Mouse (Mus musculus) kidney, embryonic 14.5 days (tissue): ENCODE measurements at regions not wholly inside any gene's neighbourhood (a gene's known extent, or its start where the extent isn't known, plus 50 kb on each side); places are given as distances from the start of the nearest gene placed in this dataset.
A peak's percentile ranks its signal among the peaks of the same experiment; 100 is the strongest.

Source experiments
- ATAC-seq: fragments of 200-750 bp; cut with Nextera tagmentation; 2 replicates; pipeline ENCODE4 v1.8.0; 2017; ENCODE audit warnings: moderate number of reproducible peaks, mild to moderate bottlenecking, moderate TSS enrichment, moderate library complexity; ENCODE audit not compliant: low FRiP score, low TSS enrichment
- H3K27ac ChIP-seq: fragments of 300-500 bp; sonication (generic); 2 replicates; pipeline ENCODE4 v1.5.1; 2014; ENCODE audit warnings: low read depth, mild to moderate bottlenecking, low read length, moderate library complexity, mixed read lengths
- H3K27me3 ChIP-seq: fragments of 300-500 bp; sonication (generic); 2 replicates; pipeline ENCODE4 v1.6.1; 2014; ENCODE audit warnings: mild to moderate bottlenecking, low read length; ENCODE audit not compliant: control insufficient read depth, insufficient read depth
- H3K36me3 ChIP-seq: fragments of 300-500 bp; sonication (generic); 2 replicates; pipeline ENCODE4 v1.6.1; 2014; ENCODE audit warnings: low read length, mixed read lengths; ENCODE audit not compliant: control insufficient read depth, insufficient read depth
- H3K4me1 ChIP-seq: fragments of 300-500 bp; sonication (generic); 2 replicates; pipeline ENCODE4 v1.6.1; 2014; ENCODE audit warnings: low read length, mixed read lengths; ENCODE audit not compliant: control insufficient read depth, insufficient read depth
- H3K4me2 ChIP-seq: fragments of 300-500 bp; sonication (generic); replicated peaks from 2 replicates; pipeline ENCODE4 v1.6.1; 2014; ENCODE audit warnings: low read depth, mild to moderate bottlenecking, low read length
- H3K4me3 ChIP-seq: fragments of 300-500 bp; sonication (generic); 2 replicates; pipeline ENCODE4 v1.5.1; 2014; ENCODE audit warnings: mild to moderate bottlenecking, low read length
- H3K9ac ChIP-seq: fragments of 300-500 bp; sonication (generic); 2 replicates; pipeline ENCODE4 v1.6.1; 2014; ENCODE audit warnings: low read depth, mild to moderate bottlenecking, low read length, moderate library complexity
- H3K9me3 ChIP-seq: fragments of 300-500 bp; sonication (generic); 2 replicates; pipeline ENCODE4 v1.6.1; 2016; ENCODE audit warnings: low read length; ENCODE audit not compliant: control insufficient read depth
- WGBS: fragments of 180-500 bp; shearing (Covaris S2); extraction: QIAGEN DNeasy Blood & Tissue Kit; methylation state at CpG from one replicate; pipeline ENCODE4 v1.1.7; 2014; 5-methylcytosine and 5-hydroxymethylcytosine counted together

DNA sequence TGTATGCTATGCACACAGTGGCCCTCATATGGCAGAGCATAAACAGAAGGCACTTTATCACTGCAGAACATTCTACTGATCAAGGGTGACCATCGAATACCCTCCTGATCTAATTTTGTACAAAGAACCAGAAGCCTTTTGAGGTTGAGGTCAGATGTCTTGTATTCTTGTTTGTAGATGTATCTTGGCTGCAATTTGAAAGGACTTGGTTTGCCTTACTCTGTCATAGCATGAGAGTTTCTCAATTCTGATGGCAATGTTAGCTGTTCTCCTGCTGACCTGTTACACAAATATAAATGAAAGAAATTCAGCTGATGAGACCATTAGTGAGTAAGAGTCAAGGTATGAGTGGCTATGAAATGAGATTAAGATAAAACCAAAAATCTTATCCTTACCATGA is 199.1 kb upstream of the Aldoart1 start:
- Histone ChIP-seq H3K4me3 (no peak overlapping the region), H3K36me3 (no peaks in the 10 kb centered on the region), H3K4me1 (no peaks in the 10 kb centered on the region), H3K27me3 (no peaks in the 10 kb centered on the region), H3K9me3 (no peaks in the 10 kb centered on the region), H3K27ac (no peak overlapping the region), H3K4me2 (no peak overlapping the region), H3K9ac (no peak overlapping the region)
- no peak for ATAC-seq
- 79% methylated on average over 1 of the region's 1 CpGs for WGBS

DNA sequence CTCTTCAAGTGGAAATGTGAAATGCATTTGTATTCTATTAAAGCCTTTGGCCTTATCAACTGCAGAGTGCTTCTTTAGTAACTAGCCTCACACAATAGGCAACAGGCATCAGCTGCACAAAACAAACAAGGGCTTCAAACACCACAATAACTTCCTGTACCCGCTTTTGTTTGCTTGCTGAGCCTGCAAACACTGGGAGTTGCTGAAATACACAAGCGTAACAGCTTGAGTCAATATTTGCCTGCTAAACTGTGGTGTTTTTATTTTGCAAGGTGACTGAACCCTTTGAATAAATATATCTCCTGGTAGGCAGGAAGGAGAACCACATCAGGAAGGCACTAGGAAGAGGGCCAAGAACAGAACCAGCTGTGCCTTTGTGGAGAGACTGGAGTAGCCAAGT is 195.4 kb upstream of the Aldoart1 start:
- 64% methylated on average over 2 of the region's 2 CpGs for WGBS
- H3K36me3 ChIP-seq = no peaks in the 10 kb centered on the region
- ATAC-seq = no peak
- H3K4me3 ChIP-seq = no peak overlapping the region
- H3K27ac ChIP-seq = no peak overlapping the region
- H3K27me3 ChIP-seq = no peaks in the 10 kb centered on the region
- no peak overlapping the region for H3K4me2 ChIP-seq
- H3K4me1 ChIP-seq = no peaks in the 10 kb centered on the region
- no peaks in the 10 kb centered on the region for H3K9me3 ChIP-seq
- H3K9ac ChIP-seq = no peak overlapping the region

DNA sequence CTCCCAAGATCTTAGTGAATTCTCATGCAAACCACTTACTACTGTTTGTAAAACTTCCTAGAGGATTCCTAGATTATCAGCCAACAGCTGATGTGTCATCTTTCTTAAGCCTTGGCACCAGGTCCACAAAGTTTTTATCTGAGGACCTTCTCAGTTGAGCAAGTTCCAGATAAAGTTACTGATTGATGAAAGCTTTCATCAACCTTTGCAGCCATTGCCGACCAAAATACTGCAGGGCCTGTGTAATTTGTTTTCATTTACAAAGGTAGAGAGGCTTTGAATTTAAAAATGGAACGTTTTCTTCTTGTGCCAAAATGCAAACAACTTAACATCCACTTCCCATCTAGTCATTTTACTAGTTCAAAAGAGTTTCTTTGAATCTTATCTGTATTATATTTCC is 191.9 kb upstream of the Aldoart1 start:
- Histone ChIP-seq H3K27me3 (no peaks in the 10 kb centered on the region), H3K36me3 (no peaks in the 10 kb centered on the region), H3K4me2 (no peak overlapping the region), H3K4me1 (no peaks in the 10 kb centered on the region), H3K9ac (no peak overlapping the region), H3K4me3 (no peak overlapping the region), H3K27ac (no peak overlapping the region), H3K9me3 (no peaks in the 10 kb centered on the region)
- ATAC-seq = no peak
- WGBS = 4% methylated on average over 2 of the region's 2 CpGs

DNA sequence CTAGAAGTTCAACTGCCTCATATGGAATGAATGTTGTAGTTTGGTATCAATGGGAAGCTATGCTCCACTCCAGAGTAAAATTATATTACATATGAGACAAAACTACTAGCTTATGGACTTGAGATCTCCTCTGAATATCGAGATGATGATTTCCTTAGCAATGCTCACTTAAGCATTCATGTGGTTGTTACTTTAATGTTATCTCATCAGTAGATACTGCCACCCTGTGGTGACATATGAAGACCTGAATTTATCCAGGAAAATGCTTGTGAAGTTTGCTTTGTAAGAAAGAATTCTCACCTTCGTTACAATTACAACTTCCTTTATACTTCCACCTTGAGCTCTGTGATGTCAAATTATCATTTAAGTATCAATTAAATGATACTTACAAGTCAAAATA is 190.2 kb upstream of the Aldoart1 start:
- Histone ChIP-seq H3K9me3 (no peaks in the 10 kb centered on the region), H3K27ac (no peak overlapping the region), H3K27me3 (no peaks in the 10 kb centered on the region), H3K36me3 (no peaks in the 10 kb centered on the region), H3K4me3 (no peak overlapping the region), H3K9ac (no peak overlapping the region), H3K4me1 (no peaks in the 10 kb centered on the region), H3K4me2 (no peak overlapping the region)
- ATAC-seq = no peak
- 31% methylated on average over 2 of the region's 2 CpGs for WGBS

DNA sequence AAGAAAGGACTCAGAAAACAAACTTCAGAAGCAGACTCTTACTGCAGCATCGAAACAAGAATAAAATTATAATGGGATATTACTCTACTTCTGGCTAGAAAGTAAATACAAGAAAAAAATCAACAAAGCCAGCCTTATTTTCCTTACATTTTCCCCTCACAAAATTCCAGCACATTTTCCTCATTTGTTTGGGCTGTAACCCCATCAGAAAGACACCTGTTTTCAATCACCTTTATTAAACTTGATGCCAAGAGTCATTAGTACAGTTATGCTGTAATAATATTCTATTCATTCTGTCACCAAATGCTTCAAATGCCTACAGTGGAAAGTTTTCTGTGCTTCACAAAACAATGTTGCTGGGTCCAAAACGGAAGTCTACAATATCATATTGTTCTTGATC is 189.1 kb upstream of the Aldoart1 start:
- no peaks in the 10 kb centered on the region for H3K27me3 ChIP-seq
- H3K4me1 ChIP-seq = no peaks in the 10 kb centered on the region
- H3K4me2 ChIP-seq = no peak overlapping the region
- H3K27ac ChIP-seq = no peak overlapping the region
- ATAC-seq = no peak
- no peak overlapping the region for H3K4me3 ChIP-seq
- H3K9me3 ChIP-seq = no peaks in the 10 kb centered on the region
- no peak overlapping the region for H3K9ac ChIP-seq
- 82% methylated on average over 2 of the region's 2 CpGs for WGBS
- no peaks in the 10 kb centered on the region for H3K36me3 ChIP-seq

DNA sequence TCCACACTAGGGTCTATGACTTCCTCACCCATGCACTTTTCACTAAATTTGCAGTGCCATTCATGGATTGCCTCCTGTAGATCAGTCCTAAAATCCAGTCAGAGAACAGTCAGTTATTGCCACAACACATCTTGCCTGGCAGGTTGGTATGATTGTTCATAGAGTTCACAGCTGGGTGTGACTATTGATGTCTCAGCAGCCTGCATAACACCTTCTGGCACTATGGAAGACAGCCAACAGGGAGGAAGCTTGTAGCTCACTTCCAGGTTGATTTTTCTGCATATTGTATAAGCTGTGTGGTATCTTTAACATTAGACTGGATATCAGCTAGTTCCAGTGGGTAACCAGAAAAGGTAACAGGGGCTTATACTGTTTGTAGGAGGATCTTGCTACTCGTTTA is 145.3 kb upstream of the Aldoart1 start:
- no peak for ATAC-seq
- no peak overlapping the region for H3K27ac ChIP-seq
- no peaks in the 10 kb centered on the region for H3K27me3 ChIP-seq
- H3K4me2 ChIP-seq = no peak overlapping the region
- no peak overlapping the region for H3K4me3 ChIP-seq
- no peaks in the 10 kb centered on the region for H3K9me3 ChIP-seq
- WGBS = 70% methylated on average over 1 of the region's 1 CpGs
- no peaks in the 10 kb centered on the region for H3K36me3 ChIP-seq
- no peak overlapping the region for H3K9ac ChIP-seq
- H3K4me1 ChIP-seq = no peaks in the 10 kb centered on the region

DNA sequence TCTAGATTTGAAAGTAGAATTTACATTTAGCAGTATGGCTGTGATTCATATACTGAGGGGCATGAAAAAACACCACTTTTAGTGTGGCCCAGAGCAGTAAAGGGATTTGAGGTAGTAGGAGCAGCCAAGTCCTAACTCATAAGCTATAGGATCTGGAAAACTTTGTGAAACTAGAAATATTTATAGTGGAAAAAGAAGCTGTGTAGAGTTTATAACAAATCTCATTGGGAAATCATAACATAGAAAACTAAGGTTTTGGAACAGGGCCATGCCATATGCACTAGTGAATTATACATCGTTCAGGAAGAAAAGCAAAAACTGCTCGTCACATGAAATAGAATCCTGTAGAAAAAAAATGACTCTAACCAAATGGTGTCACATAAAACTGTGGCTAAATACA is 143.7 kb upstream of the Aldoart1 start:
- Histone ChIP-seq H3K4me3 (no peak overlapping the region), H3K4me1 (no peaks in the 10 kb centered on the region), H3K27me3 (no peaks in the 10 kb centered on the region), H3K27ac (no peak overlapping the region), H3K9me3 (no peaks in the 10 kb centered on the region), H3K36me3 (no peaks in the 10 kb centered on the region), H3K4me2 (no peak overlapping the region), H3K9ac (no peak overlapping the region)
- no peak for ATAC-seq
- 47% methylated on average over 2 of the region's 2 CpGs for whole genome bisulfite sequencing

DNA sequence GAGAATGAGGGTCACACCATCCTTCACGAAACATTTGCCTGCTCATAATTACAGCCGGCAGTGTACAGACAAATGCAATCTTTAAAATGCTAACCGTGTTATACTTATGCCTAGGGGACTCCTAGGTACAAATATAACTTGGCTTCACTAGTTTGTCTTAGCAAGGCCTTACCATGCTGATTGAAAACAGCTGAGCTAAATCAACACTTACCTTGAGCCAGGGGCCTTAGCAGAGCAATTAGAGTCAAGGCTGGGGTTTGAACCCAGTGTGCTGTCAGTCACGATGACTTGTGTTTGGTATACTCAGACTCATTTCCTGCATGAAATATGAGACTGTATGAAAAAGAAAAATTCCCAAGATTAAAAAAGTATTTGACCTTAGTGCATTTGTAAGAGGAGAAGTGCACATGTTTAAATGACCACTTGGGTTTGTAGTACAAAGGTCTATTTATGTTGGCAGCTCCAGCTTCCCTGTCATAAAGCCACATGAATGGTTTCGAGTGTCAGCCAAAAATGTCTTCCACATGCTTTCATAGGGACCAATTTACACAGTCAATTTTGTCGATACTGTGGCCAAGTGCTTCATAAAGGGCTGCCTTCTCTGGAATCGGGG is 94.0 kb upstream of the Aldoart1 start:
- no peaks in the 10 kb centered on the region for H3K4me1 ChIP-seq
- H3K27ac ChIP-seq = no peak overlapping the region
- no peaks in the 10 kb centered on the region for H3K27me3 ChIP-seq
- peak; percentile 49; the same call in 1 of the 2 replicates for ATAC-seq
- H3K9ac ChIP-seq = no peak overlapping the region
- 53% methylated on average over 7 of the region's 7 CpGs for WGBS
- no peak overlapping the region for H3K4me2 ChIP-seq
- H3K36me3 ChIP-seq = no peaks in the 10 kb centered on the region
- no peaks in the 10 kb centered on the region for H3K9me3 ChIP-seq
- no peak overlapping the region for H3K4me3 ChIP-seq

DNA sequence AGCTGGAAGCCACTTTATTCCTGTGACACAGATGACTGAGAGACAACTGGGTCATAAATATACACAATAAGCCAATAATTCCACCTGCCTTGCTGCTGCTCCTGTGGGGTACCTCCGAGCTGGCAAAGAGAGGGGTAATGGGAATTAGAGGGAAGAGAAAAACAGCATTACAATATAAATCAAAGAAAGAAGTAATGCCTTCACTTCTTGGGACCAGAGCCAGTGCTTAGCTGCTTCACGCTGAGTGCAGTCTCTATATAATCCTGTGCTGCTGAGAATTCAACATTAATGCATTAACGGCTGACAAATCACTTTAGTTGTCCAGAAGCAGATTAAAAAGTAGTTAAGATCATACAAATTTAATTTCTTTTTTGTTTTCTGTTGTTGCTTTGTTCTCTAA is 71.0 kb upstream of the Aldoart1 start:
- H3K9ac ChIP-seq = no peak overlapping the region
- H3K4me3 ChIP-seq = no peak overlapping the region
- H3K4me2 ChIP-seq = no peak overlapping the region
- no peak overlapping the region for H3K27ac ChIP-seq
- no peaks in the 10 kb centered on the region for H3K36me3 ChIP-seq
- no peaks in the 10 kb centered on the region for H3K9me3 ChIP-seq
- no peak for ATAC-seq
- no peaks in the 10 kb centered on the region for H3K4me1 ChIP-seq
- H3K27me3 ChIP-seq = no peaks in the 10 kb centered on the region
- 60% methylated on average over 3 of the region's 3 CpGs for WGBS
